Mouse (Mus musculus): Measurements from ENCODE around the gene Mettl11b.

The Mettl11b gene

GRCm38 (mm10) chr1:163656432-163656831, 68.6 kb downstream of the Mettl11b start:
- DNase-seq (ENCODE audit: low spot score in 2 of 2): no peak

All from frontal cortex, postnatal 36 days (tissue).